Mouse (Mus musculus): ENCODE measurements around the gene Lrrc8c.

DNA sequence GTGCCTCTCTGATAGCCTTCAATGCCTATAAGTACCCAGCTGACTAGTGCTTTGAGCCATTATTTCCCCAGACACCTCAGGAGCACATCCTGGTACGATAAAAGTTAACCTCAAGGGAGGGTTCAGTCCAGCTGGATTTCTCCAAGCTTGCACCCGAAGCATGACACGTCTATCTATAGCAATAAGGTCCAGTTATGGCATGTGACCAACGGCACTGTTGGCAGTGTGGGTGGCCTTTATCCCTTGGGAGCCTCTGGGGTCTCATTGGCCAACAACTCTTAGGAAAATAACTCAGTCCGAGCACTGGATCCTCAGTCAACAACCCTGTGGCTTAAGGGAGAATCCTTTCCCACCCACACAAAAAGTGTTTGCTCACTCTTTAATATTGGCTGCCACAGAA, 55.6 kb downstream of the Lrrc8c start:
- no peak for TF ChIP-seq CTCF (IDR thresholded peaks at IDR 0.05)
- no peak for TF ChIP-seq EP300 (IDR thresholded peaks at IDR 0.05)
